Mouse (Mus musculus) kidney, postnatal 10 days (tissue): ENCODE measurements around the gene Trio.
A peak's percentile ranks its signal among the peaks of the same experiment; 100 is the strongest.

Experiments used
- DNase-seq: peaks from one replicate; pipeline ENCODE4 v3.0.0; 2021; ENCODE audit warnings: mixed read lengths

The Trio gene

GRCm38 (mm10) chr15:28025447-28026166, at the start of gene Trio:
Trio (minus strand) TSS chr15:28025848.
- peak; percentile 99 for DNase-seq

- DNase-seq = no peak
Observed at GRCm38 (mm10) chr15:28074416-28074970, 48.8 kb upstream of the Trio start.

GRCm38 (mm10) chr15:28071601-28072000, 46.0 kb upstream of the Trio start:
- no peak for DNase-seq

- DNase-seq = peak; percentile 17
Observed at GRCm38 (mm10) chr15:28070771-28071419, 45.2 kb upstream of the Trio start.

- no peak for DNase-seq
Observed at GRCm38 (mm10) chr15:28070221-28070620, 44.6 kb upstream of the Trio start.

- peak; percentile 54 for DNase-seq
Observed at GRCm38 (mm10) chr15:28067373-28067772, 41.7 kb upstream of the Trio start.

GRCm38 (mm10) chr15:28066468-28066867, 40.8 kb upstream of the Trio start:
- no peak for DNase-seq

DNA sequence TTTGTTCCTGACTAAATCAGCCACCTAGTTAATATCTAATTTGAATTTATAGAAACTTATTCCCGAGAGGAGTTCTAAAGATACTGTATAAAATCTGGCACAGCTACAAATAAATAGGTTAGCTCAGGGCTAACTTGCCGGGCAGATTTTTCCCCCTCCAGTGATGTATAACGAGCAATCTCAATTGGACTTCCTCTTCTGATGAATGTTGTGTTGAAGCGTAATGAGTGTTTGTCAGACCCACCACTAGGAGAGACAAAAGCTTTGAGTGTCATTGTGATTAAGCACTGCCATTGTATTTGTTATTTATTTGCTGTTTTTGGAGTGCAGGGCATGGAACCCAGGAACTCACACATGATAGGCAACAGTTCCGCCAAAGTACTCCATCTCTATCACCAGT, 39.9 kb upstream of the Trio start:
- no peak for DNase-seq

DNA sequence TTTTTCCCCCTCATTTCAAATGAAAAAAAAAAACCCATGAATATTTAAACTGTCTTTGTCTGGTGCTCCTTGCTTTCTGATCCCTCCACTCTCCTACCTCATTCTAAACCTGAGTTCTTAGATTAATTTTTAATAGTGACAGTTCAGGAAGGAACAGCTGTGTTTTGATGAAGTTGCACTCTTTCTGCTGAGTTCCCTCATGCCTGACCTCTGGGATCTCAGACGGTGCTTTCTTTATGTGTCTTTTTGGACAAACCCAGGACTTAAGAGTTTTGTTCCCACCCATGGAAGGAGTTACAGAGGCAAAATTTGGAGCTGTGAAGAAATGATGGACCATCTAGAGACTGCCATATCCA, 39.1 kb upstream of the Trio start:
- no peak for DNase-seq

GRCm38 (mm10) chr15:28064081-28064732, 38.6 kb upstream of the Trio start:
- DNase-seq = peak; percentile 29

GRCm38 (mm10) chr15:28063466-28063865, 37.8 kb upstream of the Trio start:
- DNase-seq = no peak

GRCm38 (mm10) chr15:28062016-28062415, 36.4 kb upstream of the Trio start:
- no peak for DNase-seq

GRCm38 (mm10) chr15:28060977-28061376, 35.3 kb upstream of the Trio start:
- DNase-seq = no peak

DNA sequence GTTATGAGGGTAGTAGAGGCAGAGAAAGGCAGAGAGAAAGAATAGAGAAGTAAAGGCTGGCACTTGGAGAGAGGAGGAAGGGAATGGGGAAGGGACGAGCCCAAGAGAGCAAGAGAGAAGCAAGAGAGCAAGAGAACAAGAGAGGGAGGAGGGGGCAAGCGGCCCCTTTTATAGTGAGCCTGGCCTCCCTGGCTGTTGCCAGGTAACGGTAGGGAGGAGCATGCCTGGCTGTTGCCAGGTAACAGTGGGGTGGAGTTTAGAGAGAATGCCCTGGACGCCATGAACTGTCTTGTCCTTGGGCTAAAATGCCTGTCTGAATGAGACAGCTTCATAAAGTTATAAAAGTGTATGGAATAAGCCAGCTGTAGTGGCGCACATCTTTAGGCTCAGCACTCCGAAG, 34.8 kb upstream of the Trio start:
- no peak for DNase-seq

GRCm38 (mm10) chr15:28057545-28057944, 31.9 kb upstream of the Trio start:
- no peak for DNase-seq

- no peak for DNase-seq
Observed at GRCm38 (mm10) chr15:28054731-28055130, 29.1 kb upstream of the Trio start.

- no peak for DNase-seq
Observed at GRCm38 (mm10) chr15:28054111-28054510, 28.5 kb upstream of the Trio start.

DNA sequence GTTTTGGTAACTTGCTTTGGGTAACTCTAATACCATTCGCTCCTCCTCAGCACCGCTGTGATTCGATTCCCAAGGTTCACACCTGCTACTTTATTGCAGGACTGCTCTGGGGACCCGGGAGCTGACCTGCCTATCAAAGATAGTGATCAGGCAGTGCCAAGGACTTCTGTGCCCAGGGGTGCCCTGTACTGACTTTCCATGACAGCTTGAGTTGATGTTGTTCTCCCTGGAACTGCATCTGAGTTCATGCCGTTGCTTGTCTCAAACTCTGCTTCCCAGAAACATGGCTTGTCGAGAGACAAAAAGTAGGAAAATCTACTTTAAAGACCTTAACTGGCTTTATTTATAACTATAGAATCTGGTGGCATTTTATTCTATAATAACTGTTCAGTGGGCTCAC, 27.6 kb upstream of the Trio start:
- DNase-seq = no peak

GRCm38 (mm10) chr15:28051811-28052210, 26.2 kb upstream of the Trio start:
- no peak for DNase-seq

DNA sequence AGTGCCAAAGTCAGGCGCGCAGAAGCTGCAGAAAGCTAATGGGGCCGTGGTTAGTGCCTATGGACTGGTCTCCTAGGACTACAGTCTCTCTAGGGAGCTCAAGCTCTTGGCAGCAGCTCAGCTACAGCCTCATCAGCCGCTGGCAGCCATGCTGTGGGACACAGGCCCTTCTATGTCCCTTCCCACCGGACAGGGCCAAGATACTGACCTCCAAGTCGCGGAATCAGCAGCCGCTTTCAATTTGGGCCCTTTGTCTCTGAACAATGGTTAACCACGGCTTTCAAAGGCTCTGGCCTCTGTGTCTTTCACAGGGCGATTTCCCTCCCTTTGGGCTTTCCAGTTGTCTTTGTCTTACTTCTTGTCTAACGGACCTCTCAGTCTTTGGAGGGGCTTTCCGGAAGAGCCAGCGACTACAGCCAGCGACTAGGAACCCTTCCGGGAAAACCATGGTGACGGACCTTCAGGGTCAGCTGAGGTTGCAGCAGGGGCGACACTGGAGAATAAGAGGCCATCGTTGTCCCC, 25.5 kb upstream of the Trio start:
- peak; percentile 63 for DNase-seq

DNA sequence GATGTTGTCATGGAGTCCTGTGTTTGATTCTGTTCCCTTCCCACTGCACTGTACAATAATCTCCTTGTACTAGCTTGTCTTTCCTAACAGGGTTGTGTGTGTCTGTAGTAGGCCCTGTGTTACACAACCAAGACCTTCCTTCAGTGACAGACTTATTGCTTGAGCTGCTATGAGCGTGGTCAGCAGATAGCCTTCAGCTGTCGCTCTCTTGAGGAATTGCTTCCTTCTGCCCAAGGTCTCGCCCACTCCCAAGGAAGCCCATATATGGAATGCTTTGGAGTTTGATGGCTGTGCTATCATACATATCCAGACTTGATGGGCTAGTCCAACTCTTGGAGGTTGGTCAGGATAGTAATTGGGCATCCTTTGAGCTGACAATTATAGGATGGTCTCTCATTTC, 22.1 kb upstream of the Trio start:
- DNase-seq = peak; percentile 34

GRCm38 (mm10) chr15:28041158-28041865, 15.7 kb upstream of the Trio start:
- DNase-seq = peak; percentile 65

DNA sequence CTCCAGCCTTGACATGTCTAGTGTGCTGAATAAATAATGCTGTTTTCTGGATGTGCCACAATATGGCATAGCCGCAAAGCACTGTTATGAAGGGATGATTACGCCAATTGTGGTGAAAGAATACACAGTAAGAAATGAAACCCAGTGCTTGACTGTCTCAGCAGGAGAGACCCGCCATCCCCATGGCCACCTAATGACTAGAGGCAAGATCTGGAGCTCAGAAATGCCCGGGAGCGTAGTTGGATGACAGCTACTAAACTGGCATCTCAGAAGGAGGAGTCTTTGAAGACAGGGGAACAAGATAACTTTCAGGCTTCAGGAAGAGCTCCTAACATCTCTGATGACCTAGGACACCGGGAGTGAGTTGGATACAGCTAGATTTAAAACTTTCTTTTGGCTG, 12.0 kb upstream of the Trio start:
- no peak for DNase-seq
